Mouse (Mus musculus) lung, postnatal 25 days (tissue): ENCODE results near the gene Cib3.

Experiments used
- DNase-seq: peaks from one replicate; pipeline ENCODE4 v3.0.0; 2022; ENCODE audit warnings: low spot score

The Cib3 gene

GRCm38 (mm10) chr8:72210222-72210621 lies 2.4 kb downstream of the Cib3 start:
- DNase-seq: no peak

GRCm38 (mm10) chr8:72208582-72208981 lies 4.1 kb downstream of the Cib3 start:
- no peak for DNase-seq

- DNase-seq: no peak
Measured at GRCm38 (mm10) chr8:72197997-72198396, 14.6 kb downstream of the Cib3 start.

- DNase-seq: no peak
Measured at GRCm38 (mm10) chr8:72192065-72192464, 20.6 kb downstream of the Cib3 start.

- DNase-seq: no peak
Measured at GRCm38 (mm10) chr8:72190215-72190539, 22.5 kb downstream of the Cib3 start.

GRCm38 (mm10) chr8:72189417-72190214 lies 23.0 kb downstream of the Cib3 start, which contains the start of gene Hsh2d:
Gene Hsh2d (plus strand): TSS chr8:72189638.
- peak; percentile 67 for DNase-seq

- no peak for DNase-seq
Measured at GRCm38 (mm10) chr8:72187793-72188331, 24.8 kb downstream of the Cib3 start.

- peak; percentile 15 for DNase-seq
Measured at GRCm38 (mm10) chr8:72183554-72184202, 29.0 kb downstream of the Cib3 start.

- DNase-seq: peak; percentile 75
Measured at GRCm38 (mm10) chr8:72177346-72177925, 35.2 kb downstream of the Cib3 start.

GRCm38 (mm10) chr8:72169681-72170249 lies 42.9 kb downstream of the Cib3 start:
- DNase-seq: no peak

- DNase-seq: peak; percentile 77
Measured at GRCm38 (mm10) chr8:72169098-72169668, 43.5 kb downstream of the Cib3 start.

GRCm38 (mm10) chr8:72162821-72163220 lies 49.8 kb downstream of the Cib3 start:
- DNase-seq: no peak

GRCm38 (mm10) chr8:72160707-72161697 lies 51.6 kb downstream of the Cib3 start, which contains the start of gene Rab8a:
Gene Rab8a (plus strand): TSS chr8:72161200.
- peak; percentile 100 for DNase-seq

- DNase-seq: no peak
Measured at GRCm38 (mm10) chr8:72160007-72160406, 52.6 kb downstream of the Cib3 start.

- DNase-seq: no peak
Measured at GRCm38 (mm10) chr8:72158726-72159125, 53.9 kb downstream of the Cib3 start.

- no peak for DNase-seq
Measured at GRCm38 (mm10) chr8:72158096-72158495, 54.5 kb downstream of the Cib3 start.
